Mouse (Mus musculus) embryonic fibroblast, embryonic 13.5 days (primary cell): ENCODE measurements around the gene Mybph.

Experiments used
- CTCF ChIP-seq: IDR thresholded peaks from 2 replicates; pipeline ENCODE4 v1.5.1; 2011; ENCODE audit warnings: mild to moderate bottlenecking, control low read depth, low read length, moderate library complexity, borderline replicate concordance; ENCODE audit not compliant: insufficient read depth
- POLR2A ChIP-seq: IDR thresholded peaks from 2 replicates; pipeline ENCODE4 v1.6.1; 2011; ENCODE audit warnings: low read depth, mild to moderate bottlenecking, control low read depth, low read length, moderate library complexity

- no peak for TF ChIP-seq POLR2A
- TF ChIP-seq CTCF, result no peak
Measured at GRCm38 (mm10) chr1:134242286-134242685, 49.0 kb downstream of the Mybph start.
